Mouse (Mus musculus): Measurements from ENCODE around the gene Efcc1.

GRCm38 (mm10) chr6:87730591-87731462 is at the start of gene Efcc1:
- TF ChIP-seq CTCF (IDR thresholded peaks at IDR 0.05; ENCODE audit: low read depth, low read length) = no peak
- TF ChIP-seq GATA2 (IDR thresholded peaks at IDR 0.05; ENCODE audit: borderline replicate concordance, low read depth, low read length) = no peak
